Mouse (Mus musculus) heart, embryonic 12.5 days (tissue): ENCODE data around the gene Nanog. TPM values are rescaled to one million over a fixed set of nuclear protein-coding genes. Genes with fewer than 3 reads are reported as not detected.
A peak's percentile ranks its signal among the peaks of the same experiment; 100 is the strongest.

Experiments
- ATAC-seq: fragments of 200-750 bp; cut with Nextera tagmentation; 2 replicates; pipeline ENCODE4 v1.8.0; 2017; ENCODE audit warnings: moderate TSS enrichment, moderate library complexity; ENCODE audit not compliant: insufficient number of reproducible peaks, low FRiP score
- H3K27ac ChIP-seq: fragments of 300-500 bp; sonication (generic); 2 replicates; pipeline ENCODE4 v1.5.1; 2016; ENCODE audit warnings: mild to moderate bottlenecking, moderate library complexity; ENCODE audit not compliant: poor library complexity, severe bottlenecking
- H3K27me3 ChIP-seq: fragments of 300-500 bp; sonication (generic); replicated peaks from 2 replicates; pipeline ENCODE4 v1.6.1; 2016; ENCODE audit warnings: mild to moderate bottlenecking, moderate library complexity
- H3K36me3 ChIP-seq: fragments of 300-500 bp; sonication (generic); 2 replicates; pipeline ENCODE4 v1.6.1; 2016; ENCODE audit warnings: mild to moderate bottlenecking, moderate library complexity
- H3K4me1 ChIP-seq: fragments of 300-500 bp; sonication (generic); replicated peaks from 2 replicates; pipeline ENCODE4 v1.6.1; 2016; ENCODE audit warnings: mild to moderate bottlenecking
- H3K4me2 ChIP-seq: fragments of 300-500 bp; sonication (generic); 2 replicates; pipeline ENCODE4 v1.6.1; 2016; ENCODE audit warnings: mild to moderate bottlenecking, moderate library complexity
- H3K4me3 ChIP-seq: fragments of 300-500 bp; sonication (generic); 2 replicates; pipeline ENCODE4 v1.5.1; 2016; ENCODE audit warnings: mild to moderate bottlenecking
- H3K9ac ChIP-seq: fragments of 300-500 bp; sonication (generic); 2 replicates; pipeline ENCODE4 v1.6.1; 2016; ENCODE audit warnings: mild to moderate bottlenecking, moderate library complexity
- H3K9me3 ChIP-seq: fragments of 300-500 bp; sonication (generic); replicated peaks from 2 replicates; pipeline ENCODE4 v1.6.1; 2016; ENCODE audit warnings: mild to moderate bottlenecking, moderate library complexity
- WGBS: fragments of 180-500 bp; shearing (Covaris S2); methylation state at CpG from one replicate; pipeline ENCODE4 v1.1.7; 2016; 5-methylcytosine and 5-hydroxymethylcytosine counted together
- polyA plus RNA-seq: library from polyadenylated mRNA; unstranded; fragments of >200 nt; fragmentation: Nextera tagmentation; extraction: Ambion mirVana; gene quantifications from 2 replicates; pipeline ENCODE4 v1.2.1, GENCODE M21; 2016

Gene Nanog
- polyA plus RNA-seq, 1 experiment from 2014 or later = 0.49 TPM

- Histone ChIP-seq H3K27me3 (peaks cover 15% of the 10 kb centered on the region; the same call in 1 of the 2 replicates), H3K4me2 (peak overlapping the region; percentile 84), H3K4me3 (peak overlapping the region; percentile 57), H3K9me3 (no peaks in the 10 kb centered on the region), H3K9ac (peak overlapping the region; percentile 67), H3K27ac (no peak overlapping the region), H3K36me3 (peaks cover 3% of the 10 kb centered on the region; the same call in 1 of the 2 replicates), H3K4me1 (peaks cover 12% of the 10 kb centered on the region; the same call in 1 of the 2 replicates)
- WGBS = 4% methylated on average over 25 of the region's 25 CpGs
- no peak for ATAC-seq
These were observed 34.4 kb downstream of the Nanog start for GRCm38 (mm10) chr6:122741460-122742227.

- Histone ChIP-seq H3K27ac (no peak overlapping the region), H3K9ac (peak overlapping the region; percentile 67), H3K36me3 (peaks cover 3% of the 10 kb centered on the region; the same call in 1 of the 2 replicates), H3K4me3 (peak overlapping the region; percentile 57), H3K27me3 (peaks cover 15% of the 10 kb centered on the region; the same call in 1 of the 2 replicates), H3K4me1 (peaks cover 12% of the 10 kb centered on the region; the same call in 1 of the 2 replicates), H3K9me3 (no peaks in the 10 kb centered on the region), H3K4me2 (peak overlapping the region; percentile 84)
- no peak for ATAC-seq
- WGBS = 1% methylated on average over 23 of the region's 23 CpGs
These were observed 35.1 kb downstream of the Nanog start for GRCm38 (mm10) chr6:122742228-122742899.

GRCm38 (mm10) chr6:122743353-122743752 lies 36.1 kb downstream of the Nanog start:
- Histone ChIP-seq H3K4me1 (peaks cover 12% of the 10 kb centered on the region; the same call in 1 of the 2 replicates), H3K9ac (no peak overlapping the region), H3K4me3 (no peak overlapping the region), H3K4me2 (no peak overlapping the region), H3K27ac (no peak overlapping the region), H3K27me3 (peaks cover 15% of the 10 kb centered on the region; the same call in 1 of the 2 replicates), H3K36me3 (peaks cover 3% of the 10 kb centered on the region; the same call in 1 of the 2 replicates), H3K9me3 (no peaks in the 10 kb centered on the region)
- 23% methylated on average over 11 of the region's 11 CpGs for WGBS
- no peak for ATAC-seq

- H3K9ac ChIP-seq = no peak overlapping the region
- H3K4me1 ChIP-seq = peaks cover 12% of the 10 kb centered on the region; the same call in 1 of the 2 replicates
- H3K9me3 ChIP-seq = no peaks in the 10 kb centered on the region
- no peak overlapping the region for H3K4me2 ChIP-seq
- 40% methylated on average over 10 of the region's 10 CpGs for WGBS
- no peak overlapping the region for H3K27ac ChIP-seq
- H3K27me3 ChIP-seq = peaks cover 15% of the 10 kb centered on the region; the same call in 1 of the 2 replicates
- ATAC-seq = no peak
- H3K36me3 ChIP-seq = no peaks in the 10 kb centered on the region
- no peak overlapping the region for H3K4me3 ChIP-seq
These were observed 37.4 kb downstream of the Nanog start for GRCm38 (mm10) chr6:122744505-122745249.

- H3K27ac ChIP-seq = no peak overlapping the region
- H3K36me3 ChIP-seq = no peaks in the 10 kb centered on the region
- no peak overlapping the region for H3K4me3 ChIP-seq
- H3K9me3 ChIP-seq = no peaks in the 10 kb centered on the region
- no peaks in the 10 kb centered on the region for H3K4me1 ChIP-seq
- no peak for ATAC-seq
- WGBS = 84% methylated on average over 6 of the region's 6 CpGs
- no peak overlapping the region for H3K9ac ChIP-seq
- no peak overlapping the region for H3K4me2 ChIP-seq
- no peaks in the 10 kb centered on the region for H3K27me3 ChIP-seq
These were observed 43.3 kb downstream of the Nanog start for GRCm38 (mm10) chr6:122750579-122750978.

GRCm38 (mm10) chr6:122755913-122756312 lies 48.6 kb downstream of the Nanog start:
- WGBS = 36% methylated on average over 2 of the region's 2 CpGs
- H3K27me3 ChIP-seq = no peaks in the 10 kb centered on the region

GRCm38 (mm10) chr6:122758732-122759131 lies 51.4 kb downstream of the Nanog start:
- H3K9ac ChIP-seq = no peak overlapping the region
- H3K4me2 ChIP-seq = no peak overlapping the region
- no peak overlapping the region for H3K27ac ChIP-seq
- no peaks in the 10 kb centered on the region for H3K27me3 ChIP-seq
- H3K4me1 ChIP-seq = peaks cover 11% of the 10 kb centered on the region
- no peaks in the 10 kb centered on the region for H3K9me3 ChIP-seq
- no peak for ATAC-seq
- no peaks in the 10 kb centered on the region for H3K36me3 ChIP-seq
- H3K4me3 ChIP-seq = no peak overlapping the region
- 54% methylated on average over 5 of the region's 5 CpGs for WGBS

More at GRCm38 (mm10) chr6:122755913-122756312, 48.6 kb downstream of the Nanog start:
- no peak overlapping the region for H3K27ac ChIP-seq
- H3K36me3 ChIP-seq = no peaks in the 10 kb centered on the region
- H3K9ac ChIP-seq = no peak overlapping the region
- no peak overlapping the region for H3K4me2 ChIP-seq
- H3K4me3 ChIP-seq = no peak overlapping the region
- no peak for ATAC-seq
- H3K4me1 ChIP-seq = peaks cover 5% of the 10 kb centered on the region
- no peaks in the 10 kb centered on the region for H3K9me3 ChIP-seq

GRCm38 (mm10) chr6:122761011-122761599 lies 53.8 kb downstream of the Nanog start:
- ATAC-seq = no peak
- 1% methylated on average over 11 of the region's 11 CpGs for WGBS
- Histone ChIP-seq H3K36me3 (no peaks in the 10 kb centered on the region), H3K9me3 (no peaks in the 10 kb centered on the region), H3K27me3 (no peaks in the 10 kb centered on the region), H3K27ac (no peak overlapping the region), H3K9ac (0 out of 2 replicates have a peak overlapping the region, but pooled peaks have one; percentile 32), H3K4me2 (peak overlapping the region; percentile 60), H3K4me3 (peak overlapping the region; percentile 46), H3K4me1 (peaks cover 16% of the 10 kb centered on the region)

GRCm38 (mm10) chr6:122761901-122762300 lies 54.6 kb downstream of the Nanog start:
- no peak overlapping the region for H3K4me2 ChIP-seq
- no peak for ATAC-seq
- H3K9ac ChIP-seq = no peak overlapping the region
- no peak overlapping the region for H3K27ac ChIP-seq
- no peaks in the 10 kb centered on the region for H3K9me3 ChIP-seq
- H3K36me3 ChIP-seq = no peaks in the 10 kb centered on the region
- no peaks in the 10 kb centered on the region for H3K27me3 ChIP-seq
- H3K4me1 ChIP-seq = peaks cover 16% of the 10 kb centered on the region
- H3K4me3 ChIP-seq = no peak overlapping the region

- Histone ChIP-seq H3K27me3 (no peaks in the 10 kb centered on the region), H3K4me1 (peaks cover 16% of the 10 kb centered on the region), H3K9me3 (no peaks in the 10 kb centered on the region), H3K27ac (no peak overlapping the region), H3K9ac (no peak overlapping the region), H3K36me3 (no peaks in the 10 kb centered on the region), H3K4me2 (no peak overlapping the region), H3K4me3 (no peak overlapping the region)
- no peak for ATAC-seq
- WGBS = 74% methylated on average over 3 of the region's 3 CpGs
These were observed 55.2 kb downstream of the Nanog start for GRCm38 (mm10) chr6:122762480-122762879.
